Mouse (Mus musculus) right cerebral cortex, postnatal 36 days (tissue): Measurements from ENCODE around the gene Gm16427.
"Not testable (repeated sequence)": the region's sequence is repeated elsewhere in the genome, so short reads cannot be mapped to it uniquely, and the experiment has no call there.

Experiments used
- DNase-seq, 2 experiments: peaks; one replicate each; pipeline ENCODE4 v3.0.0; 2022; ENCODE audit warnings: low spot score in 2 of 2, mixed read lengths in 1 of 2

Gm16427 gene

GRCm38 (mm10) chr5:93540100-93540499 lies at the start of gene Gm16427:
TSS of gene Gm16427 (minus strand) at chr5:93540200.
- DNase-seq = not testable (repeated sequence)
